ENCODE assay signal across 9 mouse cellular contexts in the genomic region with DNA sequence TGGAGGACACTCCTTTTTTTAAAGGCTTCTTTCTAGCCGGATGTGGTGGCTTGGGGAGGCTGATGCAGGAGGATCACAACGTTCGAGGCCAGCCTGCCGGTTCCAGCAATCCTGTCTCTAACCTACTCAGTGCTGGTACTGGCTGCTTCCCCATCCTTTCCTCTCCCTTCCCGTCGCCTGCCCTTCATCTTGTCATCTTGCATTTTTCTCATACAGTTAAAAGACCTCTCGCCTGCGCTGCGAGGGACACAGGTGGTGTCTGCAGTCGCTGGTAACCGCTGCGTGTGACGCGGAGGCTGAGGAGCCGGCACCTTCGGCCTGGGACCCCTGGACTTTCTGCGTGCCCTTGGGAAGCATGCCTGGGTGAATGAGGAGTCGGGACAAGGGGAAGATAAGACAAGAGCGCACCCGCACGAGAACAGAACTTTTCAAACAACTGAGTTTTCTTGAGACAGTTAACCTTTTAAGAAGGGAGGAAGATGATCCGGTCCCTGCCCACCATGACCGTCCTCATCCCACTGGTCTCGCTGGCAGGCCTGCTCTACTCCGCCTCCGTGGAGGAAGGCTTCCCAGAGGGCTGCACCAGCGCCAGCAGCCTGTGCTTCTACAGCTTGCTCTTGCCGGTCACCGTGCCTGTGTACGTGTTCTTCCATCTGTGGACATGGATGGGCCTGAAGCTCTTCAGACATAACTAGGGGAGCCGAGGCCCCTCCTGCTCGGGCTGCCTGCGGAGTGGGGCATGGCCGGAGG. TPM values are rescaled to one million over a fixed set of nuclear protein-coding genes. Genes with fewer than 3 reads are reported as not detected.
DNase-seq lines count a peak whose midpoint lies in the region; ATAC-seq lines count a peak whose summit lies in the region.
"Had no signal": no experiment of that assay in that cellular context is flagged by ENCODE, and none has a peak within 500 bp of the region (broad histone marks: within the 10 kb centered on the region; RNA-seq: fewer than 3 reads in every experiment).

No protein-coding gene starts in this region.

- 65% methylated on average over 34 of the region's 34 CpGs for WGBS in neural tube, embryonic 11.5 days
- 56% methylated on average over 34 of the region's 34 CpGs for WGBS in heart, embryonic 16.5 days
- WGBS in macrophage (ENCODE audit: missing documents): 83% methylated on average over 32 of the region's 34 CpGs

- H3K36me3 ChIP-seq in neural tube, embryonic 11.5 days (ENCODE audit: control insufficient read depth, insufficient read depth, low read length): no peaks in the 10 kb centered on the region
- H3K36me3 ChIP-seq in heart, embryonic 16.5 days (ENCODE audit: control insufficient read depth, insufficient read depth): no peaks in the 10 kb centered on the region
- H3K36me3 ChIP-seq in macrophage (ENCODE audit: inconsistent target): no peaks in the 10 kb centered on the region

- H3K9ac ChIP-seq in neural tube, embryonic 11.5 days (ENCODE audit: low read length): peak overlapping the region; percentile 78
- H3K9ac ChIP-seq in heart, embryonic 16.5 days (ENCODE audit: low read length): peak overlapping the region; percentile 85

- no peaks in the 10 kb centered on the region for H3K9me3 ChIP-seq in neural tube, embryonic 11.5 days (ENCODE audit: control insufficient read depth, low read length)
- peaks cover 4% of the 10 kb centered on the region; the same call in 1 of the 2 replicates for H3K9me3 ChIP-seq in heart, embryonic 16.5 days (replicated peaks; ENCODE audit: control insufficient read depth, low read length)

- DNase-seq in cerebellum, adult 11-12 months: peak; percentile 58
- DNase-seq in neural tube, embryonic 11.5 days (ENCODE audit: low spot score): no peak
- DNase-seq in neural tube, embryonic 10.5 days (ENCODE audit: extremely low spot score, low spot score): no peak
- no peak for DNase-seq in urinary bladder, postnatal 10 days (ENCODE audit: low spot score)

- H3K27ac ChIP-seq in neural tube, embryonic 11.5 days (ENCODE audit: low read depth, low read length): no peak overlapping the region
- H3K27ac ChIP-seq in heart, embryonic 16.5 days (ENCODE audit: low read length): no peak overlapping the region
- H3K27ac ChIP-seq in macrophage: no peak overlapping the region

- no peaks in the 10 kb centered on the region for H3K27me3 ChIP-seq in neural tube, embryonic 11.5 days (ENCODE audit: control insufficient read depth, insufficient read depth, low read length)
- H3K27me3 ChIP-seq in heart, embryonic 16.5 days (ENCODE audit: control insufficient read depth, insufficient read depth, low read length): no peaks in the 10 kb centered on the region

- H3K79me2 ChIP-seq in macrophage (ENCODE audit: inconsistent target): no peaks in the 10 kb centered on the region

- ATAC-seq in cerebellum, adult (ENCODE audit: insufficient number of reproducible peaks, low FRiP score, low TSS enrichment): no peak
- no peak for ATAC-seq in neural tube, embryonic 11.5 days (ENCODE audit: insufficient read depth, low FRiP score, low TSS enrichment)
- no peak for ATAC-seq in heart, embryonic 16.5 days (replicated peaks; ENCODE audit: extremely low read depth, insufficient read depth, low FRiP score)
- no peak for ATAC-seq in granulocyte monocyte progenitor cell, adult 5-6 weeks (replicated peaks; ENCODE audit: poor library complexity, severe bottlenecking)

- peaks cover 6% of the 10 kb centered on the region; the same call in 1 of the 2 replicates for H3K4me1 ChIP-seq in neural tube, embryonic 11.5 days (ENCODE audit: control insufficient read depth, insufficient read depth, low read length)
- H3K4me1 ChIP-seq in heart, embryonic 16.5 days (ENCODE audit: control insufficient read depth, insufficient read depth, low read length): peaks cover 17% of the 10 kb centered on the region

- peak overlapping the region; percentile 48 for H3K4me2 ChIP-seq in neural tube, embryonic 11.5 days (ENCODE audit: low read depth)
- H3K4me2 ChIP-seq in heart, embryonic 16.5 days (ENCODE audit: low read depth, low read length): peak overlapping the region; percentile 63

- H3K4me3 ChIP-seq in neural tube, embryonic 11.5 days (ENCODE audit: low read depth, low read length): peak overlapping the region; percentile 63
- peak overlapping the region; percentile 71 for H3K4me3 ChIP-seq in heart, embryonic 16.5 days (ENCODE audit: low read length)
- H3K4me3 ChIP-seq in macrophage (ENCODE audit: inconsistent target): peak overlapping the region; percentile 46

RNA-seq across cellular contexts. Expression of a gene that starts 1.0 kb away (rescaled TPM):
- 59.6 and 59.7 TPM in 2 replicates for polyA plus RNA-seq in neural tube, embryonic 11.5 days (2014; fragmentation: Nextera tagmentation; extraction: Ambion mirVana)
- polyA plus RNA-seq in heart, embryonic 16.5 days (2015; fragmentation: Nextera tagmentation; extraction: Ambion mirVana): 49.0 and 49.8 TPM in 2 replicates
- 1 to 10 TPM in 13 of 26 experiments, not detected in 13; 1.7 to 8.0 (median 2.9) TPM for total RNA-seq in macrophage (2018; cell fraction: chromatin; rRNA removed)
- total RNA-seq in macrophage (2018; cell fraction: cytosol; rRNA removed): 10 to 100 TPM; 14.5 to 33.3 (median 25.2) TPM
- total RNA-seq in macrophage (2018; cell fraction: nucleus; rRNA removed): 10 to 100 TPM in 6 of 26 experiments, 1 to 10 TPM in 20; 3.2 to 16.8 (median 7.9) TPM
- 27.7 to 36.9 TPM (median 33.2 TPM) in 3 replicates for polyA plus RNA-seq in macrophage (2018)
- 17.3 and 28.7 TPM in 2 replicates for total RNA-seq in granulocyte monocyte progenitor cell, adult 5-6 weeks (2014; fragmentation: Nextera tagmentation)
- 26.6 and 29.3 TPM in 2 replicates for total RNA-seq in granulocyte monocyte progenitor cell, adult 5-6 weeks (2017)

RNA-seq across cellular contexts. Expression of a gene that starts 22.2 kb away (rescaled TPM):
- 14.9 and 16.8 TPM in 2 replicates for polyA plus RNA-seq in neural tube, embryonic 11.5 days (2014; fragmentation: Nextera tagmentation; extraction: Ambion mirVana)
- polyA plus RNA-seq in heart, embryonic 16.5 days (2015; fragmentation: Nextera tagmentation; extraction: Ambion mirVana): 5.5 and 8.7 TPM in 2 replicates
- total RNA-seq in macrophage (2018; cell fraction: chromatin; rRNA removed): 10 to 100 TPM in 8 of 26 experiments, 1 to 10 TPM in 13, under 1 TPM in 2, not detected in 3; 0.61 to 53.0 (median 3.5) TPM
- total RNA-seq in macrophage (2018; cell fraction: cytosol; rRNA removed): 10 to 100 TPM in 18 of 26 experiments, 1 to 10 TPM in 8; 3.4 to 89.7 (median 32.2) TPM
- total RNA-seq in macrophage (2018; cell fraction: nucleus; rRNA removed): 10 to 100 TPM in 21 of 26 experiments, 1 to 10 TPM in 5; 3.3 to 79.7 (median 22.1) TPM
- 6.4 to 8.0 TPM (median 7.2 TPM) in 3 replicates for polyA plus RNA-seq in macrophage (2018)
- 3.9 and 4.7 TPM in 2 replicates for total RNA-seq in granulocyte monocyte progenitor cell, adult 5-6 weeks (2014; fragmentation: Nextera tagmentation)
- total RNA-seq in granulocyte monocyte progenitor cell, adult 5-6 weeks (2017): 1.6 and 4.6 TPM in 2 replicates

RNA-seq across cellular contexts. Expression of a gene that starts 30.2 kb away (rescaled TPM):
- polyA plus RNA-seq in neural tube, embryonic 11.5 days (2014; fragmentation: Nextera tagmentation; extraction: Ambion mirVana): 0.15 and 0.24 TPM in 2 replicates
- 0.22 and 0.26 TPM in 2 replicates for polyA plus RNA-seq in heart, embryonic 16.5 days (2015; fragmentation: Nextera tagmentation; extraction: Ambion mirVana)
- total RNA-seq in macrophage (2018; cell fraction: chromatin; rRNA removed): not detected
- total RNA-seq in macrophage (2018; cell fraction: cytosol; rRNA removed): not detected
- not detected for total RNA-seq in macrophage (2018; cell fraction: nucleus; rRNA removed)
- polyA plus RNA-seq in macrophage (2018): not detected in 3 replicates
- not detected in 2 replicates for total RNA-seq in granulocyte monocyte progenitor cell, adult 5-6 weeks (2014; fragmentation: Nextera tagmentation)
- total RNA-seq in granulocyte monocyte progenitor cell, adult 5-6 weeks (2017): not detected in 2 replicates
- polyA plus RNA-seq: spleen, adult 2 months had no signal

RNA-seq across cellular contexts. Expression of a gene that starts 40.7 kb away (rescaled TPM):
- 217 and 221 TPM in 2 replicates for polyA plus RNA-seq in neural tube, embryonic 11.5 days (2014; fragmentation: Nextera tagmentation; extraction: Ambion mirVana)
- 111 and 117 TPM in 2 replicates for polyA plus RNA-seq in heart, embryonic 16.5 days (2015; fragmentation: Nextera tagmentation; extraction: Ambion mirVana)
- total RNA-seq in macrophage (2018; cell fraction: chromatin; rRNA removed): 10 to 100 TPM in 20 of 26 experiments, 1 to 10 TPM in 6; 4.5 to 48.6 (median 18.1) TPM
- 10 to 100 TPM; 53.9 to 84.4 (median 72.7) TPM for total RNA-seq in macrophage (2018; cell fraction: cytosol; rRNA removed)
- total RNA-seq in macrophage (2018; cell fraction: nucleus; rRNA removed): 10 to 100 TPM in 25 of 26 experiments, 1 to 10 TPM in 1; 9.1 to 66.1 (median 26.1) TPM
- polyA plus RNA-seq in macrophage (2018): 46.8 to 70.0 TPM (median 65.2 TPM) in 3 replicates
- total RNA-seq in granulocyte monocyte progenitor cell, adult 5-6 weeks (2014; fragmentation: Nextera tagmentation): 93.9 and 132 TPM in 2 replicates
- total RNA-seq in granulocyte monocyte progenitor cell, adult 5-6 weeks (2017): 47.3 and 56.3 TPM in 2 replicates

RNA-seq across cellular contexts. Expression of a gene that starts 58.7 kb away (rescaled TPM):
- polyA plus RNA-seq in neural tube, embryonic 11.5 days (2014; fragmentation: Nextera tagmentation; extraction: Ambion mirVana): 1.0 and 2.6 TPM in 2 replicates
- 140 and 164 TPM in 2 replicates for polyA plus RNA-seq in heart, embryonic 16.5 days (2015; fragmentation: Nextera tagmentation; extraction: Ambion mirVana)
- total RNA-seq in macrophage (2018; cell fraction: chromatin; rRNA removed): 1 to 10 TPM in 1 of 26 experiments, not detected in 25; 4.1 TPM
- total RNA-seq in macrophage (2018; cell fraction: cytosol; rRNA removed): not detected
- not detected for total RNA-seq in macrophage (2018; cell fraction: nucleus; rRNA removed)
- polyA plus RNA-seq in macrophage (2018): not detected in 3 replicates
- total RNA-seq in granulocyte monocyte progenitor cell, adult 5-6 weeks (2014; fragmentation: Nextera tagmentation): not detected in 2 replicates
- not detected in 2 replicates for total RNA-seq in granulocyte monocyte progenitor cell, adult 5-6 weeks (2017)
